Mouse (Mus musculus) midbrain, embryonic 13.5 days (tissue): ENCODE results near the gene Iqcf4. TPM values are rescaled to one million over a fixed set of nuclear protein-coding genes. Genes with fewer than 3 reads are reported as not detected.

Source experiments
- ATAC-seq: fragments of 200-750 bp; cut with Nextera tagmentation; 2 replicates; pipeline ENCODE4 v1.8.0; 2017; ENCODE audit warnings: mild to moderate bottlenecking, moderate TSS enrichment, moderate library complexity
- H3K27ac ChIP-seq: fragments of 300-500 bp; sonication (generic); 2 replicates; pipeline ENCODE4 v1.5.1; 2015; ENCODE audit warnings: inconsistent platforms, mild to moderate bottlenecking, moderate library complexity
- H3K27me3 ChIP-seq: fragments of 300-500 bp; sonication (generic); 2 replicates; pipeline ENCODE4 v1.6.1; 2015; ENCODE audit warnings: mild to moderate bottlenecking, inconsistent platforms
- H3K36me3 ChIP-seq: fragments of 300-500 bp; sonication (generic); 2 replicates; pipeline ENCODE4 v1.6.1; 2015; ENCODE audit warnings: mild to moderate bottlenecking, inconsistent platforms
- H3K4me1 ChIP-seq: fragments of 300-500 bp; sonication (generic); replicated peaks from 2 replicates; pipeline ENCODE4 v1.6.1; 2015; ENCODE audit warnings: inconsistent platforms
- H3K4me2 ChIP-seq: fragments of 300-500 bp; sonication (generic); replicated peaks from 2 replicates; pipeline ENCODE4 v1.6.1; 2015; ENCODE audit warnings: moderate library complexity, mild to moderate bottlenecking, inconsistent platforms
- H3K4me3 ChIP-seq: fragments of 300-500 bp; sonication (generic); replicated peaks from 2 replicates; pipeline ENCODE4 v1.5.1; 2015; ENCODE audit warnings: mild to moderate bottlenecking, inconsistent platforms
- H3K9ac ChIP-seq: fragments of 300-500 bp; sonication (generic); replicated peaks from 2 replicates; pipeline ENCODE4 v1.6.1; 2015; ENCODE audit warnings: mild to moderate bottlenecking, inconsistent platforms
- H3K9me3 ChIP-seq: fragments of 300-500 bp; sonication (generic); 2 replicates; pipeline ENCODE4 v1.6.1; 2016; ENCODE audit warnings: mild to moderate bottlenecking, inconsistent platforms
- WGBS: fragments of 180-500 bp; shearing (Covaris S2); methylation state at CpG from one replicate; pipeline ENCODE4 v1.1.7; 2015; 5-methylcytosine and 5-hydroxymethylcytosine counted together
- polyA plus RNA-seq: library from polyadenylated mRNA; unstranded; fragments of >200 nt; fragmentation: Nextera tagmentation; extraction: Ambion mirVana; gene quantifications from 2 replicates; pipeline ENCODE4 v1.2.1, GENCODE M21; 2015

Iqcf4 gene
- polyA plus RNA-seq, 1 experiment from 2014 or later: not detected

GRCm38 (mm10) chr9:106576112-106576511, 5.3 kb upstream of the Iqcf4 start:
- no peak overlapping the region for H3K4me2 ChIP-seq
- H3K9ac ChIP-seq: no peak overlapping the region
- no peaks in the 10 kb centered on the region for H3K4me1 ChIP-seq
- no peak overlapping the region for H3K4me3 ChIP-seq
- no peaks in the 10 kb centered on the region for H3K36me3 ChIP-seq
- H3K9me3 ChIP-seq: no peaks in the 10 kb centered on the region
- 90% methylated on average over 2 of the region's 2 CpGs for WGBS
- no peaks in the 10 kb centered on the region for H3K27me3 ChIP-seq
- no peak for ATAC-seq
- H3K27ac ChIP-seq: no peak overlapping the region

- Histone ChIP-seq H3K4me1 (no peaks in the 10 kb centered on the region), H3K36me3 (no peaks in the 10 kb centered on the region), H3K4me3 (no peak overlapping the region), H3K27me3 (no peaks in the 10 kb centered on the region), H3K27ac (no peak overlapping the region), H3K9me3 (no peaks in the 10 kb centered on the region), H3K4me2 (no peak overlapping the region), H3K9ac (no peak overlapping the region)
- ATAC-seq: no peak
- WGBS: 90% methylated on average over 5 of the region's 5 CpGs
These were observed 2.6 kb upstream of the Iqcf4 start for GRCm38 (mm10) chr9:106573366-106573765.

DNA sequence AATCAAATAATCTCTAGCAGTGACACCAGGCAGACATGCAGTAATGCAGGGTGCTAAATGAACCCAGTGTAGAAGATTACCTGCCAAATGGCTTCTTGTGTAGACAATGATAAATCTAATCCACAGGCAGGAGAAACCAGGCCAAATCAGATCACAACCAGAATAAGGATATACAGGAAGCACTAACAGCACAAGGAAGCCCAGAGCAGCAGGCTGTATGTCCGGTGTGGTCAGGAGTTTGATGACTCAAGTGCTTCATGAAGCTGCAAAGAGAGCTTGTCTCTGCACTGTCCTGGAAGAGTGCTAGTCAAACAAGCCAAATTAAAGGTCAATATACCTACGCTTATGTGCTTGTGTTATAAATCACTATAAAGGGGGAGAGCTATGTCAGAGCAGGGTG, 1.4 kb upstream of the Iqcf4 start:
- no peak overlapping the region for H3K27ac ChIP-seq
- H3K9ac ChIP-seq: no peak overlapping the region
- H3K27me3 ChIP-seq: no peaks in the 10 kb centered on the region
- H3K9me3 ChIP-seq: no peaks in the 10 kb centered on the region
- no peak for ATAC-seq
- WGBS: 92% methylated on average over 2 of the region's 2 CpGs
- H3K4me3 ChIP-seq: no peak overlapping the region
- H3K4me2 ChIP-seq: no peak overlapping the region
- H3K36me3 ChIP-seq: no peaks in the 10 kb centered on the region
- H3K4me1 ChIP-seq: no peaks in the 10 kb centered on the region

DNA sequence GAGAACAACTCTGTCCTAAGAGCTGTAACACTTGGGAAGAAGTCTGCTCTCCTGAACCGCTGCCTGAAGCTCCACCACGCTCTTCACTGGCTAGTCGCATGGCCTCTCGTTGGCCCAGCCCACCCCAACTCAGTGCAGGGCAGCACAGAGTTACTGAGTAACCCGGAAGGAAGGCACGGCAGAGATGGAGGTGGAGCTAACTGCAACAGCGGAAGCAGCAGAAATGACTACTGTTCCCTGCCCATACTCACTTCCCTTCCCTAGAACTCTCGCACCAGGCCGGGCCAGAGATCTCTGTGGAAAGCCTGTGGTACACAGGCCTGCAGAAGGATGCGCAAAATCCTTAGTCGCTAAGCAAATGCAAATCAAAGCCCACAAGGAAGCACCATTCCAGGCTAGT, 4.4 kb downstream of the Iqcf4 start:
- H3K9me3 ChIP-seq: no peaks in the 10 kb centered on the region
- H3K27me3 ChIP-seq: no peaks in the 10 kb centered on the region
- no peaks in the 10 kb centered on the region for H3K4me1 ChIP-seq
- 69% methylated on average over 11 of the region's 11 CpGs for WGBS
- H3K36me3 ChIP-seq: no peaks in the 10 kb centered on the region
- H3K27ac ChIP-seq: no peak overlapping the region
- no peak overlapping the region for H3K4me2 ChIP-seq
- ATAC-seq: no peak
- no peak overlapping the region for H3K4me3 ChIP-seq
- H3K9ac ChIP-seq: no peak overlapping the region

GRCm38 (mm10) chr9:106564025-106564424, 6.8 kb downstream of the Iqcf4 start:
- Histone ChIP-seq H3K36me3 (no peaks in the 10 kb centered on the region), H3K4me1 (no peaks in the 10 kb centered on the region), H3K9me3 (no peaks in the 10 kb centered on the region), H3K4me3 (no peak overlapping the region), H3K27ac (no peak overlapping the region), H3K4me2 (no peak overlapping the region), H3K27me3 (no peaks in the 10 kb centered on the region), H3K9ac (no peak overlapping the region)
- ATAC-seq: no peak
- 77% methylated on average over 8 of the region's 8 CpGs for WGBS

DNA sequence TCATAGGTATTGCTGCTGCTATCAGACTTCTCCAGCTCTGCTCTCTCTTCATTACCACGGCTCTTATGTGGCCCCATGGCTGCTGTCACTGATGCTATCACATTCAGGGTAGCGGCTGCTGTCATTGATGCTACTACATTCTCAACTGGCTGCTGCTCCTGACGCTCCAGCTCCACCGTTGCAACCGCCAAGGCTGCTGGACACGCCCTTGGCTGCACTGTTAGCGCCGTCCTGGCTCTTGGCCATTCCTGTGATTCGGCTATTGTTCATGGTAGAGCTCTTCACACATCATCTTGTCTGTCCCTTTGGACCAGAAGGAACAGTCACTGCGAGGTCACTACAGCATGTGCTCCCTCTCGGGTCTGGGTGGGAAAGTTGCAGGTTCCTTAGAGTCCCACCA, 8.5 kb downstream of the Iqcf4 start:
- no peak overlapping the region for H3K9ac ChIP-seq
- no peak overlapping the region for H3K27ac ChIP-seq
- 93% methylated on average over 11 of the region's 11 CpGs for WGBS
- no peak overlapping the region for H3K4me3 ChIP-seq
- no peaks in the 10 kb centered on the region for H3K9me3 ChIP-seq
- H3K36me3 ChIP-seq: no peaks in the 10 kb centered on the region
- no peaks in the 10 kb centered on the region for H3K4me1 ChIP-seq
- no peaks in the 10 kb centered on the region for H3K27me3 ChIP-seq
- H3K4me2 ChIP-seq: no peak overlapping the region
- no peak for ATAC-seq

- Histone ChIP-seq H3K4me2 (no peak within 1 kb of the TSS), H3K4me1 (no peaks in the 10 kb centered on the region), H3K9me3 (no peaks in the 10 kb centered on the region), H3K9ac (no peak within 1 kb of the TSS), H3K27me3 (no peaks in the 10 kb centered on the region), H3K27ac (no peak within 1 kb of the TSS), H3K4me3 (no peak within 1 kb of the TSS), H3K36me3 (no peaks in the 10 kb centered on the region)
- ATAC-seq: no peak
- 90% methylated on average over 5 of the region's 5 CpGs for WGBS
These were observed 9.3 kb downstream of the Iqcf4 start, which contains the start of gene Iqcf3 for GRCm38 (mm10) chr9:106561531-106561930. Iqcf3 (minus strand) TSS chr9:106561631.

- Histone ChIP-seq H3K9ac (no peak overlapping the region), H3K36me3 (no peaks in the 10 kb centered on the region), H3K27ac (no peak overlapping the region), H3K4me3 (no peak overlapping the region), H3K4me2 (no peak overlapping the region), H3K9me3 (no peaks in the 10 kb centered on the region), H3K27me3 (no peaks in the 10 kb centered on the region), H3K4me1 (no peaks in the 10 kb centered on the region)
- ATAC-seq: no peak
- 92% methylated on average over 11 of the region's 11 CpGs for WGBS
These were observed 35.8 kb downstream of the Iqcf4 start for GRCm38 (mm10) chr9:106534975-106535374.

DNA sequence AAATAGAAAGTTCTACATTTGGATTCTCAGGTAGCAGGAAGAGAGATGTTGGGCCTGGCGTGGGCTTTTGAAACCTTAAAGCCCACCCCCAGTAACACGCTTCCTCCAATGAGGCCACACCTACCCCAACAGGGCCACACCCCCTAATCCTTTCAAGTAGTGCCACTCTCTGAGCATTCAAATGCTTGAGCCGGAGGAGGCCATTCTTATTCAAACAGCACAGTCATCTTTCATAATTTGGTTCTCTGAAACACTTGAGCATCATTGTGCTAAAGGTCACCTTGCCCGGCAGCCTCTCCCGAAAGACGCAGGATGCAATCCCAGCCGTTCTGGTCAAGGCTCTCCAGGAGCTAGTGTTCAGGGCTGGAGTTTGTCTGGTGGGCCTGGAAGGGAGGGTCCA, 36.5 kb downstream of the Iqcf4 start:
- no peak overlapping the region for H3K9ac ChIP-seq
- H3K27me3 ChIP-seq: no peaks in the 10 kb centered on the region
- H3K36me3 ChIP-seq: no peaks in the 10 kb centered on the region
- no peaks in the 10 kb centered on the region for H3K4me1 ChIP-seq
- no peak overlapping the region for H3K4me3 ChIP-seq
- H3K4me2 ChIP-seq: no peak overlapping the region
- 84% methylated on average over 7 of the region's 7 CpGs for WGBS
- H3K9me3 ChIP-seq: no peaks in the 10 kb centered on the region
- ATAC-seq: no peak
- no peak overlapping the region for H3K27ac ChIP-seq

DNA sequence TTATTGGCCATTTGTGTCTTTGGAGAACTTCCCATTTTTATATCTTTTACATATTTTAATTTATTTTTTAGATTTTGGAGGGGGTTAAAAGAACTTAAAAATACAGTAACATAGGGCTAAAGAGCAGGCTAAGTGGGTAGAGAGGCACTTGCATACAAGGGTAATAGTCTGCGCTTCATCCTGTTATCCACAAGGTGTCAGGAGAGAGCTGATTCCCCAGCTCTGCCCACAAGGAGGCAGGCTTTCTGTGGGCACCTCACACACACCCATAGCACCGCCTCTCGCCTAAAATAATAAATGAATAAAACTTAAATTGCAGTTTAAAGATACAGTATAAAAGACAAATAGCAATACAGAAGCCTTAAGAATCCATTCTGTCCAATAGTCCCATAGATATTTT, 39.0 kb downstream of the Iqcf4 start:
- Histone ChIP-seq H3K36me3 (no peaks in the 10 kb centered on the region), H3K27me3 (no peaks in the 10 kb centered on the region), H3K9ac (no peak overlapping the region), H3K27ac (no peak overlapping the region), H3K4me1 (no peaks in the 10 kb centered on the region), H3K9me3 (no peaks in the 10 kb centered on the region), H3K4me2 (no peak overlapping the region), H3K4me3 (no peak overlapping the region)
- no peak for ATAC-seq
- 30% methylated on average over 3 of the region's 3 CpGs for WGBS

- Histone ChIP-seq H3K9me3 (no peaks in the 10 kb centered on the region; the same call in 1 of the 2 replicates), H3K27me3 (no peaks in the 10 kb centered on the region), H3K9ac (no peak overlapping the region), H3K4me3 (no peak overlapping the region), H3K27ac (no peak overlapping the region), H3K4me2 (no peak overlapping the region), H3K4me1 (no peaks in the 10 kb centered on the region), H3K36me3 (no peaks in the 10 kb centered on the region)
- ATAC-seq: no peak
- WGBS: 86% methylated on average over 8 of the region's 8 CpGs
These were observed 50.9 kb downstream of the Iqcf4 start for GRCm38 (mm10) chr9:106519909-106520308.

GRCm38 (mm10) chr9:106519433-106519832, 51.4 kb downstream of the Iqcf4 start:
- H3K4me1 ChIP-seq: no peaks in the 10 kb centered on the region
- no peak overlapping the region for H3K9ac ChIP-seq
- no peaks in the 10 kb centered on the region; the same call in 1 of the 2 replicates for H3K9me3 ChIP-seq
- no peak overlapping the region for H3K4me2 ChIP-seq
- no peaks in the 10 kb centered on the region for H3K36me3 ChIP-seq
- H3K27ac ChIP-seq: no peak overlapping the region
- ATAC-seq: no peak
- H3K27me3 ChIP-seq: no peaks in the 10 kb centered on the region
- H3K4me3 ChIP-seq: no peak overlapping the region
- 90% methylated on average over 2 of the region's 2 CpGs for whole genome bisulfite sequencing
